Mouse (Mus musculus): ENCODE measurements around the gene Pycr1.

The Pycr1 gene

DNA sequence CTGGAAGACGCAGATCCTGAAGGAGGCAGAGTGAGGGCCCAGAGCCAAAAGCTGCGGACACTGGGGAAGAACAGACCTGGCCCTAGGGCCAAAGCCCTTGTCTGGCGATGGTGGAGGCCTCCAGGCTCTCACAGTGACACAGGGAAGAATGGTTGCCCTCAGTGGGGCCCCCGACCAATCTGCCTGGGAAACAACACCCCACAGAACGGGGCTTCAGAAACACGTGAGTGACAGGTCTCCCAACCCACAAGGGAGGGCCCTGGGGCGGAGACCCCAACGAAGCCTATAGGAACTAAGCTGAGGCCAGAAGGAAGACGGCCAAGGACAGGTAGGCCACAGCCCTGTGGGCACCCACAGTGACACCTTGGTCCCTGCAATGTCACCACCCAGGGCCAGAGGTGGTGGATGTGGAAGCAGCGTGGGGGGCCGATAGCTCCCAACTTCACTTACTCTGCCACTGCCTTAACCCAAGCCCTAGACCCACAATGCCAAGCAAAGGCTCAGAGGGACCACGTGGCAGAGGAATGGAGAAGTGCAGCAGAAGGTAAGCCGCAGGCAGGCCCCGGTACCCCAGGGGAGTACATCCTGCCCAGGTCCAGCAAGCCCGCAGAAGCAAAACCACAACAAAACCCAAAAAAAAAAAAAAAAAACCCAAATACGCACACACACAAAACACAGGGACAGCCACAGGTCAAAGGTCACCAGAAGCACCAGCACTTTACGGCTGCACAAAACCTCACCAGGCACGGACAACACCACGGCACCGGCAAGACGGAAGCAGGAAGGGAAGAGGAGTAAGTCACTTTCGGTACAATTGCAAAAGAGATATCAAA lies 15.9 kb downstream of the Pycr1 start:
- DNase-seq (ENCODE audit: low spot score in 2 of 2) = no peak

DNA sequence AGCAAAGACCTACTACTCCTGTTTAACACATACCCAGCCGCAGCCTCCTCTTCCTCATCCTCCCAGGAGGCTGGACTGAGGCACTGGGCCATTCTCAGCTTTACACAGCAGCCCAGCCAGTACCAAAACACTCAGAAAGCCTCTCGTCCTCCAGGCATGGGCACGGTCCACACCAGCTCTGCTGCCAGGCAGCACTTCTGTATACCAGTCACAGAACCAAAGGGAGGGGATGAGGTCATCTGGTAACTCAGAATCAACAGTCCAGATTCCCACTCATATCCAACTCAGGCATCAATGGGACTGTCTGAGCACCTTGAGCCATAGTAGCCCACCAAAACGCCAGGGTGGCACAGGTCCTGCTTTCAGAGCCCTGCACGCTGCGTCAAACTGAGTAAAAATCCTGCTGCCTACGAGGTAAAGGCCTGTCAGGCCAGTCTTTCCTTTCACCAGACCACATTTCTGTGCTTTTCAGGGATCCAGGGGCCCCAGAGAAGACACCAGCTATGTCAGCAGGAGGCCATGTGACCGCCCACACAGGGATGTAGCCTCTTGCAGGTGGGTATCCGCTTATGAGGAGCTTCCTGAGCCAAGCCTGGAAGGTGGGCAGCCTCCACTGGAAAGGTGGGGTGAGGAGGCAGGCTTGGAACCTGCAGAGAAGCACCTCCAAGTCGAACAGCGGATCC lies 16.6 kb downstream of the Pycr1 start:
- no peak for DNase-seq (ENCODE audit: low spot score in 2 of 2)

GRCm38 (mm10) chr11:120625152-120625775 lies 18.3 kb downstream of the Pycr1 start, which contains the start of gene Sirt7:
TSS of gene Sirt7 (minus strand) at chr11:120625240.
- DNase-seq (ENCODE audit: low spot score in 2 of 2) = no peak

DNA sequence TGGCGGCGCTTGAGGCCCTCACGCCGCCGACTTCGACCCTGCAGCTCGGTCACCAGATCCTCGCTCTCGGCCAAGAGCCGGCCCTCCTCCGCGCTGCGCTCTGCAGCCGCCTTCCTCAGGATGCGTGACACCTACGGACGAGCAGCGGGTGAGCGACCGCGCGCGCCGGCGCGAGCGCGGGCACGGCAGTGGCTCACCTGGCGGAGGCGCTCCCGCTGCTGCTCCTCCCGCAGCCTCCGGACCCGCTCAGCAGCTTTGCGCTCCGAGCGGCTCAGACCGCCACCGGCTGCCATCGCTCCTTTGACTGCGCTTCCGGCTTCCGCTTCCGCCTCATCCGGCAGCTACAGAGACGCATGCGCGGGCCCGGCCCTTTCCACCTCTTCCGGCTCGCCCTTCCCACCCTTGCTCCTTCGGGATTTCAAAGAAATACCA lies 18.9 kb downstream of the Pycr1 start:
- peak; percentile 70 to 77 for DNase-seq (ENCODE audit: low spot score in 2 of 2)

- peak in 1 of 2 experiments; percentile 55 for DNase-seq (ENCODE audit: low spot score in 2 of 2)
Measured at GRCm38 (mm10) chr11:120623961-120624679, 19.4 kb downstream of the Pycr1 start.

- DNase-seq (ENCODE audit: low spot score in 2 of 2) = no peak
Measured at GRCm38 (mm10) chr11:120622805-120623204, 20.8 kb downstream of the Pycr1 start.

- DNase-seq (ENCODE audit: low spot score in 2 of 2) = no peak
Measured at GRCm38 (mm10) chr11:120620195-120620594, 23.4 kb downstream of the Pycr1 start.

GRCm38 (mm10) chr11:120618619-120619535 lies 24.7 kb downstream of the Pycr1 start:
- no peak for DNase-seq (ENCODE audit: low spot score in 2 of 2)

DNA sequence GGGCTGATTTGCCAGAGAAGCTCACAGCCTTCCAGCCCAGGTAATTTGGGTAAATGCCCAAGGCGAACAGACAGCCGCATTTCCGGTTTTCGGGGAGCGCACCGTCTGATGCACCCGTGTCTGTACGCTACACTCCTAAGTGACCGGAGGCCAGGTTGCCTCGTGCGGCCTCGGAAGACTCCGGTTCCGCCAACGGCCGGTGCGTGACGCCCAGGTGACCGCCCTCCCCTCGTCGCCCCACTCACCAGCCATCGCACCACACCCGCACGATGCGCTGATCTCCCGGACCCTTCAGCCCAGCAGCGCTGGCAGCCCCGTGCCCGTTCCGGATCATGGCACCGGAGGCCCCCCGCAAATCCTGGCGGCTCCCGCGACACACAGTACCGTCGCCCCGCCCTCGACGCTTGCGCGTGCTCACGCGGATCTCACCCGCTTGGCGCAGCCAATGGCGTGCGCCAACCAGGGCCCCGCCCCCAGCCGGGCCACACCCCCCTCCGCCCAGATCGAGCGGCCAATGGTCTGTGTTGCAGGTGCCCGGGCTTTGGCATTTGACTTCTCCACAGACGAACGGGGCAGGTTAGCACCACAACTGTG lies 26.0 kb downstream of the Pycr1 start, which contains the start of gene Pcyt2:
Gene Pcyt2, minus strand, starts transcription at position 418 of the 594 bp plus-strand sequence.
- peak; percentile 83 to 89 for DNase-seq (ENCODE audit: low spot score in 2 of 2)

DNA sequence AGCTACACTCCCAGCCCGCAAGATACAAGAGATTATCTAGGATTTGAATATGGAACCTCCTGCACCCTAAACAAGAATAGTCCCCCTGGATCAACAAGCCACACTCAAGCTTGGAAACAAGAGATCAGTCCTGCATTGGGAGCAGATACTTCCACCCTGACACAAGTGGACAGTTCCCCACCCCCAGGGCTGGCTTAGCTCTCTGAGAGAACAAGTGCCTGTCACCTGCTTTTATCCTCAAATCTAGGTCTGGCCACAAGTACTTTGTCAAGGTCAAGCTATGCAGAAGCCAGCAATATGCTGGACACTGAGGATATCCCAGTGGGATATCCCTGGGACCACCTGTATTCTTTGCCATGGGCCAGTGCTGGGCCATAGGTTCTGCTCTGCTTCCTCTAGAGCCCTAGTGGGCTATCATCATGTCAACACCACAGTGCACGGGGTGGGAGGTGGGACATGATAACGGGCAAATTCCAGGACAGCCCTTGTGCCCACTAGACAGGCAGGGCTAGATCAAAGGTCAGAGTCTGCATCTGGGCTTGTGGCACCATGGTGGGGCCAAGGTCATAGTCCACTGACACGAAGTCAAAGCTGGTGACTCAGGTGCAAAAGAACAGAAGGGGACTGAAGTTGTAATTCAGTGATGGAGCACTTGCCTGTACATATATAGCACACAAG lies 26.8 kb downstream of the Pycr1 start:
- DNase-seq (ENCODE audit: low spot score in 2 of 2) = no peak

GRCm38 (mm10) chr11:120615606-120616203 lies 27.9 kb downstream of the Pycr1 start:
- DNase-seq (ENCODE audit: low spot score in 2 of 2) = no peak

- DNase-seq (ENCODE audit: low spot score in 2 of 2) = no peak
Measured at GRCm38 (mm10) chr11:120615167-120615566, 28.4 kb downstream of the Pycr1 start.

DNA sequence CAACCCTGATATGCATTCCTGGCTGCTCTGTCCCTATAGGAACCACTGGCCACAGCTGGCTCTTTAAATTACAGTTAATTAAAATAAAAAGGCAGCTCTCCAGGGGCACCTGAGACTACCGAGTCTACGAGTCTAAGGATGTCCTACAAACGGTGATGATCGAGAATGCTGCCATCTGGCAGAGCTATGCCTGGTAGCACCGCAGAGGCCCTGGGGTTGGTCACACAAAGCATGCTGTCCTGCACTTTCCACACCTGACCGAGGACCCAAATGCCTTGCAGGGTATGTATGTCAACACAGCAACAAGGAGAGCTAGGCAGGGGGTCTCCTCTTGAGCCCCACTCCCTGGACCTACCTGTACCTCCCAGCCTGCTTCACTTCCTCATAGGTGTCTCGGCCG lies 29.6 kb downstream of the Pycr1 start:
- no peak for DNase-seq (ENCODE audit: low spot score in 2 of 2)

GRCm38 (mm10) chr11:120613481-120613972 lies 30.0 kb downstream of the Pycr1 start:
- no peak for DNase-seq (ENCODE audit: low spot score in 2 of 2)

- DNase-seq (ENCODE audit: low spot score in 2 of 2) = peak in 1 of 2 experiments; percentile 56
Measured at GRCm38 (mm10) chr11:120612763-120613162, 30.8 kb downstream of the Pycr1 start.

DNA sequence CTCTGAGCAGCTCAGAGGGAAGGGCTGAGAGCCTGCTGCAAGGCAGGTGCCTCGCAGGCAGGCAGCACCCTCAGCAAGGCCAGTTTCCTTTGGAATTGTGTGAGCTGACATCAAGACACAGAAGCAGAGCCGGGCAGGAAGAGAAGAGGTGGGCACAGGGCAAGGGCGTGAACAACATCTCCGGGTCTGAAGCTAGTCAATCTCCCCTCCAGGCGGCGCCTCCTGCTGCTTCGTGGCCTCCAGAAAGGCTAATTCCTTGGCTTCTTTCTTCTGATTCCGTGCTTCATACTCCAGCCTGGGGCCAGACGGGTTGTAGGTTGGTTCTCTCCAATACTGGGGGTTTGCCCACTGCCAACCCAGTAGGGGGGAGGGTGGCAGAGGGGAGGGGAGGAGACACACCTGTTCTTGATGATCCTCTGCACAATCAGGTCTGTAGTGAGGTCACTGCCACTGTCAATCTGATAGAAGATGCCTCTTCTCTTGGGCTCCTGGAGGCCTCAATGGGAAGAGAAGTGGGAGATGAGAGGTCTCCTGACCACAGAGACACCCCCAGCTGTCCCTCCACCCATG lies 33.0 kb downstream of the Pycr1 start:
- DNase-seq (ENCODE audit: low spot score in 2 of 2) = no peak

- DNase-seq (ENCODE audit: low spot score in 2 of 2) = no peak
Measured at GRCm38 (mm10) chr11:120609250-120609649, 34.3 kb downstream of the Pycr1 start.

DNA sequence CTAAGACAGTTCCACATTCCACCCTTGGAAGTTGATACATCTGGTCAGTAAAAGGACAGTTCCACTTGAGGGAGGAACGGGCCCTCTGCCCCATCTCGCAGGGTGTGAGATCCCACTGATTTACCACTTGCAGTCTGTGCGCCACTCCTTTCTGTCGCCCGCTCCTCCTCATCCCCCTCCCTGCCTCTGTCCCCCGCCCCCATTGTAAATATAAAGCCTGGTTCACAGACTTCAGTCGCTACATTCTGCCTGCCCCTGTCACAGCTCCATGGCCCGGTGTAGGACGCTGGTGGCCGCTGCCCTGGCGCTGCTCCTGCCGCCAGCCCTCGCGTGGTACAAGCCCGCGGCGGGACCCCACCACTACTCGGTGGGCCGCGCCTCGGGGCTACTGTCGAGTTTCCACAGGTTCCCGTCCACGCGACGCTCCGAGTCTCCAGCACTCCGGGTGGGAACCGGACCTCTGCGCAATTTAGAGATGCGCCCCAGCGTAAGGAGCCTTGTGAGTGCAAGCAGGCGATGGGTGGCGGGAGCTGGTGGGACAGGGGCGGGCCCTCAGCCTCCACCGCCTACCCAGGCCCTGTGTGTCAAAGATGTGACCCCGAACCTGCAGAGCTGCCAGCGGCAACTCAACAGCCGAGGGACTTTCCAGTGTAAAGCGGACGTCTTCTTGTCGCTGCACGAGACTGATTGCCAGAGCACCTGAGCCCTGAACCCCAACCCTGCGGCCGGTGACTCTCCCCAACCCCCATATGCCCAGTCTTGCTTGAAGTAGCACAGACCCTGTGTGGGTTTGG lies 35.1 kb downstream of the Pycr1 start, which contains the start of gene Npb:
Gene Npb, plus strand, starts transcription at position 237 of the 794 bp plus-strand sequence.
- no peak for DNase-seq (ENCODE audit: low spot score in 2 of 2)

Data from frontal cortex, postnatal 14 days (tissue).